ENCODE assay signal across 27 mouse cellular contexts in genomic region chr15:25787406-25787805, GRCm38 (mm10). TPM values are rescaled to one million over a fixed set of nuclear protein-coding genes. Genes with fewer than 3 reads are reported as not detected.
DNase-seq lines count a peak whose midpoint lies in the region; ATAC-seq and TF ChIP-seq lines count a peak whose summit lies in the region.
"Had no signal": no experiment of that assay in that cellular context is flagged by ENCODE, and none has a peak within 500 bp of the region (broad histone marks: within the 10 kb centered on the region; RNA-seq: fewer than 3 reads in every experiment).

No protein-coding gene starts in this region.

- TF ChIP-seq CTCF in lung, embryonic 14.5 days (IDR thresholded peaks at IDR 0.05; ENCODE audit: low read depth): no peak

- no peak for DNase-seq in forebrain, embryonic 11.5 days (ENCODE audit: low spot score)
- no peak for DNase-seq in lung, embryonic 14.5 days
- DNase-seq in lung, adult 18-20 months: no peak
- no peak for DNase-seq in layer of hippocampus, adult 8-10 months (ENCODE audit: low spot score in 2 of 2)
- DNase-seq: adrenal gland, postnatal 14 days; cerebellum, adult 9-10 months; gastrocnemius, postnatal 25 days; heart, adult 18-20 months; heart, postnatal 14 days; kidney, adult 9 months; kidney, postnatal 14 days; right cerebral cortex, adult 18-20 months; right cerebral cortex, postnatal 4 days; thymus, postnatal 4 days had no signal

- no peak overlapping the region for H3K9ac ChIP-seq in forebrain, embryonic 15.5 days (replicated peaks)
- no peak overlapping the region for H3K9ac ChIP-seq in forebrain, embryonic 11.5 days (ENCODE audit: low read length)
- H3K9ac ChIP-seq in lung, embryonic 14.5 days: no peak overlapping the region
- H3K9ac ChIP-seq in embryonic facial prominence, embryonic 13.5 days: no peak overlapping the region
- H3K9ac ChIP-seq in limb, embryonic 13.5 days: no peak overlapping the region
- H3K9ac ChIP-seq: heart, embryonic 13.5 days; hindbrain, embryonic 15.5 days; limb, embryonic 15.5 days; liver, embryonic 14.5 days; stomach, embryonic 15.5 days had no signal

- H3K4me1 ChIP-seq in forebrain, embryonic 15.5 days: no peaks in the 10 kb centered on the region
- no peaks in the 10 kb centered on the region for H3K4me1 ChIP-seq in forebrain, embryonic 11.5 days (replicated peaks; ENCODE audit: control insufficient read depth, insufficient read depth, low read length)
- no peaks in the 10 kb centered on the region for H3K4me1 ChIP-seq in lung, embryonic 14.5 days (ENCODE audit: insufficient read depth)
- peaks cover 33% of the 10 kb centered on the region for H3K4me1 ChIP-seq in embryonic facial prominence, embryonic 13.5 days
- H3K4me1 ChIP-seq in limb, embryonic 13.5 days: peaks cover 23% of the 10 kb centered on the region
- H3K4me1 ChIP-seq: heart, embryonic 13.5 days; hindbrain, embryonic 15.5 days; limb, embryonic 15.5 days; stomach, embryonic 15.5 days had no signal

- H3K27ac ChIP-seq in forebrain, embryonic 15.5 days (replicated peaks): peak overlapping the region; percentile 43; the same call in 1 of the 2 replicates
- no peak overlapping the region for H3K27ac ChIP-seq in forebrain, embryonic 11.5 days (ENCODE audit: low read depth, low read length)
- H3K27ac ChIP-seq in lung, embryonic 14.5 days (ENCODE audit: low read depth): peak overlapping the region; percentile 8; the same call in 1 of the 2 replicates
- H3K27ac ChIP-seq in embryonic facial prominence, embryonic 13.5 days: peak overlapping the region; percentile 80
- peak overlapping the region; percentile 70; the same call in 1 of the 2 replicates for H3K27ac ChIP-seq in limb, embryonic 13.5 days
- H3K27ac ChIP-seq: heart, embryonic 13.5 days; hindbrain, embryonic 15.5 days; liver, embryonic 14.5 days; macrophage; stomach, embryonic 15.5 days had no signal

- H3K4me3 ChIP-seq in forebrain, embryonic 15.5 days: no peak overlapping the region
- no peak overlapping the region for H3K4me3 ChIP-seq in forebrain, embryonic 11.5 days (ENCODE audit: low read depth, low read length)
- H3K4me3 ChIP-seq in lung, embryonic 14.5 days (ENCODE audit: low read depth, low read length): no peak overlapping the region
- no peak overlapping the region for H3K4me3 ChIP-seq in embryonic facial prominence, embryonic 13.5 days
- no peak overlapping the region for H3K4me3 ChIP-seq in limb, embryonic 13.5 days
- H3K4me3 ChIP-seq: erythroblast, embryonic 14.5 days; heart, embryonic 13.5 days; hindbrain, embryonic 15.5 days; limb, embryonic 15.5 days; stomach, embryonic 15.5 days had no signal

- no peak for ATAC-seq in forebrain, embryonic 15.5 days (replicated peaks)
- no peak for ATAC-seq in forebrain, embryonic 11.5 days (replicated peaks; ENCODE audit: low FRiP score)
- ATAC-seq in lung, embryonic 14.5 days (ENCODE audit: insufficient read depth): no peak
- no peak for ATAC-seq in embryonic facial prominence, embryonic 13.5 days (ENCODE audit: insufficient number of reproducible peaks, insufficient read depth, low FRiP score, low TSS enrichment, low read depth)
- ATAC-seq in limb, embryonic 13.5 days (ENCODE audit: low FRiP score, low read depth): no peak
- ATAC-seq: forebrain, embryonic 14.5 days; intestine, embryonic 16.5 days; lung, postnatal 0 days had no signal

- H3K36me3 ChIP-seq in forebrain, embryonic 15.5 days: peaks cover 12% of the 10 kb centered on the region; the same call in 1 of the 2 replicates
- peaks cover 9% of the 10 kb centered on the region; the same call in 1 of the 2 replicates for H3K36me3 ChIP-seq in forebrain, embryonic 11.5 days (ENCODE audit: control insufficient read depth, insufficient read depth, low read length)
- H3K36me3 ChIP-seq in lung, embryonic 14.5 days (ENCODE audit: insufficient read depth): peaks cover 90% of the 10 kb centered on the region
- H3K36me3 ChIP-seq in embryonic facial prominence, embryonic 13.5 days: peaks cover 77% of the 10 kb centered on the region
- peaks cover 90% of the 10 kb centered on the region for H3K36me3 ChIP-seq in limb, embryonic 13.5 days

- H3K9me3 ChIP-seq in forebrain, embryonic 15.5 days: no peaks in the 10 kb centered on the region
- no peaks in the 10 kb centered on the region for H3K9me3 ChIP-seq in forebrain, embryonic 11.5 days (ENCODE audit: control insufficient read depth, low read length)
- no peaks in the 10 kb centered on the region for H3K9me3 ChIP-seq in lung, embryonic 14.5 days (ENCODE audit: low read depth, low read length)
- no peaks in the 10 kb centered on the region for H3K9me3 ChIP-seq in embryonic facial prominence, embryonic 13.5 days
- no peaks in the 10 kb centered on the region for H3K9me3 ChIP-seq in limb, embryonic 13.5 days
- H3K9me3 ChIP-seq: heart, embryonic 13.5 days; hindbrain, embryonic 15.5 days; limb, embryonic 15.5 days; stomach, embryonic 15.5 days had no signal

- no peak overlapping the region for H3K4me2 ChIP-seq in forebrain, embryonic 15.5 days (replicated peaks)
- no peak overlapping the region for H3K4me2 ChIP-seq in forebrain, embryonic 11.5 days (ENCODE audit: low read depth, low read length, severe bottlenecking)
- H3K4me2 ChIP-seq in lung, embryonic 14.5 days: no peak overlapping the region
- no peak overlapping the region for H3K4me2 ChIP-seq in embryonic facial prominence, embryonic 13.5 days
- no peak overlapping the region for H3K4me2 ChIP-seq in limb, embryonic 13.5 days (replicated peaks)
- H3K4me2 ChIP-seq: heart, embryonic 13.5 days; hindbrain, embryonic 15.5 days; limb, embryonic 15.5 days; stomach, embryonic 15.5 days had no signal

- H3K27me3 ChIP-seq in forebrain, embryonic 15.5 days: no peaks in the 10 kb centered on the region
- H3K27me3 ChIP-seq in forebrain, embryonic 11.5 days (ENCODE audit: control insufficient read depth, insufficient read depth, low read length): no peaks in the 10 kb centered on the region
- H3K27me3 ChIP-seq in lung, embryonic 14.5 days (ENCODE audit: insufficient read depth, low read length): no peaks in the 10 kb centered on the region
- no peaks in the 10 kb centered on the region for H3K27me3 ChIP-seq in embryonic facial prominence, embryonic 13.5 days
- no peaks in the 10 kb centered on the region for H3K27me3 ChIP-seq in limb, embryonic 13.5 days
- H3K27me3 ChIP-seq: heart, embryonic 13.5 days; hindbrain, embryonic 15.5 days; limb, embryonic 15.5 days; stomach, embryonic 15.5 days had no signal

- 62% methylated on average over 9 of the region's 9 CpGs for WGBS in forebrain, embryonic 15.5 days
- 72% methylated on average over 9 of the region's 9 CpGs for WGBS in forebrain, embryonic 11.5 days
- 73% methylated on average over 9 of the region's 9 CpGs for WGBS in lung, embryonic 14.5 days
- WGBS in embryonic facial prominence, embryonic 13.5 days: 57% methylated on average over 9 of the region's 9 CpGs
- 73% methylated on average over 9 of the region's 9 CpGs for WGBS in limb, embryonic 13.5 days

RNA-seq across cellular contexts. Expression of gene Retreg1, which starts 55.6 kb away (rescaled TPM):
- 6.2 and 7.6 TPM in 2 replicates for polyA plus RNA-seq in forebrain, embryonic 15.5 days (2015; fragmentation: Nextera tagmentation; extraction: Ambion mirVana)
- polyA plus RNA-seq in forebrain, embryonic 11.5 days (2014; fragmentation: Nextera tagmentation; extraction: Ambion mirVana): 2.1 and 2.2 TPM in 2 replicates
- polyA plus RNA-seq in lung, embryonic 14.5 days (2014; fragmentation: Nextera tagmentation; extraction: Ambion mirVana): 5.0 and 6.0 TPM in 2 replicates
- polyA plus RNA-seq in embryonic facial prominence, embryonic 13.5 days (2015; fragmentation: Nextera tagmentation; extraction: Ambion mirVana): 4.7 and 5.5 TPM in 2 replicates
- 3.3 TPM in 2 replicates for polyA plus RNA-seq in limb, embryonic 13.5 days (2015; fragmentation: Nextera tagmentation; extraction: Ambion mirVana)
- total RNA-seq in layer of hippocampus, adult 8-10 months (2022): 10 to 100 TPM; 33.9 to 36.7 (median 35.5) TPM
- polyA plus RNA-seq: erythroblast, embryonic 14.5 days had no signal
